Mouse (Mus musculus): ENCODE results near the gene Col4a4. TPM values are rescaled to one million over a fixed set of nuclear protein-coding genes. Genes with fewer than 3 reads are reported as not detected.
A peak's percentile ranks its signal among the peaks of the same experiment; 100 is the strongest.

Gene Col4a4
- total and polyA plus RNA-seq, 3 experiments = 0.27 TPM; not detected in 2

GRCm38 (mm10) chr1:82476256-82476655 is 110.4 kb downstream of the Col4a4 start:
- no peak overlapping the region for H3K4me3 ChIP-seq (ENCODE audit: low read depth, low read length)
- H3K27me3 ChIP-seq (ENCODE audit: insufficient read depth, low read length) = no peaks in the 10 kb centered on the region
- DNase-seq (ENCODE audit: low spot score) = no peak
- no peaks in the 10 kb centered on the region for H3K9me3 ChIP-seq (replicated peaks)
- TF ChIP-seq POLR2AphosphoS5 (IDR thresholded peaks at IDR 0.05; ENCODE audit: insufficient replicate concordance, low read depth, low read length) (no peak), CTCF (IDR thresholded peaks at IDR 0.05; ENCODE audit: low read depth, low read length) (peak; percentile 85)
- no peaks in the 10 kb centered on the region for H3K36me3 ChIP-seq (replicated peaks)
- no peak for ATAC-seq (ENCODE audit: extremely low read depth, insufficient number of reproducible peaks, low FRiP score, poor library complexity, severe bottlenecking)
- H3K4me1 ChIP-seq (ENCODE audit: insufficient read depth, low read depth, low read length) = no peaks in the 10 kb centered on the region

- no peaks in the 10 kb centered on the region for H3K27me3 ChIP-seq (ENCODE audit: insufficient read depth, low read length)
- DNase-seq (ENCODE audit: low spot score) = no peak
- TF ChIP-seq GATA1 (IDR thresholded peaks at IDR 0.05; ENCODE audit: borderline replicate concordance, low read length) (no peak), TAL1 (conservative IDR thresholded peaks at IDR 0.05; ENCODE audit: low read depth, low read length) (no peak), POLR2AphosphoS5 (IDR thresholded peaks at IDR 0.05; ENCODE audit: insufficient replicate concordance, low read depth, low read length) (no peak), GATA2 (IDR thresholded peaks at IDR 0.05; ENCODE audit: borderline replicate concordance, low read depth, low read length) (no peak)
Measured at GRCm38 (mm10) chr1:82475821-82476220, 110.8 kb downstream of the Col4a4 start.

GRCm38 (mm10) chr1:82475254-82475653 is 111.4 kb downstream of the Col4a4 start:
- no peaks in the 10 kb centered on the region for H3K9me3 ChIP-seq (replicated peaks)
- no peak for TF ChIP-seq TAL1 (conservative IDR thresholded peaks at IDR 0.05; ENCODE audit: low read depth, low read length)
- no peak for DNase-seq (ENCODE audit: low spot score)
- no peaks in the 10 kb centered on the region for H3K27me3 ChIP-seq (ENCODE audit: insufficient read depth, low read length)
- no peaks in the 10 kb centered on the region for H3K36me3 ChIP-seq (replicated peaks)
- H3K4me1 ChIP-seq (ENCODE audit: insufficient read depth, low read depth, low read length) = no peaks in the 10 kb centered on the region
- ATAC-seq (ENCODE audit: extremely low read depth, insufficient number of reproducible peaks, low FRiP score, poor library complexity, severe bottlenecking) = no peak
- H3K4me3 ChIP-seq (ENCODE audit: low read depth, low read length) = no peak overlapping the region

More at GRCm38 (mm10) chr1:82475821-82476220, 110.8 kb downstream of the Col4a4 start:
- Histone ChIP-seq H3K4me3 (ENCODE audit: low read depth, low read length) (no peak overlapping the region), H3K36me3 (replicated peaks) (no peaks in the 10 kb centered on the region), H3K9me3 (replicated peaks) (no peaks in the 10 kb centered on the region), H3K4me1 (ENCODE audit: insufficient read depth, low read depth, low read length) (no peaks in the 10 kb centered on the region)
- no peak for ATAC-seq (ENCODE audit: extremely low read depth, insufficient number of reproducible peaks, low FRiP score, poor library complexity, severe bottlenecking)

GRCm38 (mm10) chr1:82474461-82474961 is 112.1 kb downstream of the Col4a4 start:
- H3K4me3 ChIP-seq (ENCODE audit: low read depth, low read length) = no peak overlapping the region
- H3K9me3 ChIP-seq (replicated peaks) = no peaks in the 10 kb centered on the region
- H3K27me3 ChIP-seq (ENCODE audit: insufficient read depth, low read length) = no peaks in the 10 kb centered on the region
- TF ChIP-seq GATA1 (IDR thresholded peaks at IDR 0.05; ENCODE audit: borderline replicate concordance, low read length) = no peak
- no peak for TF ChIP-seq CTCF (IDR thresholded peaks at IDR 0.05; ENCODE audit: low read depth, low read length)
- TF ChIP-seq POLR2AphosphoS5 (IDR thresholded peaks at IDR 0.05; ENCODE audit: insufficient replicate concordance, low read depth, low read length) = no peak
- TF ChIP-seq TAL1 (conservative IDR thresholded peaks at IDR 0.05; ENCODE audit: low read depth, low read length) = no peak
- TF ChIP-seq GATA2 (IDR thresholded peaks at IDR 0.05; ENCODE audit: borderline replicate concordance, low read depth, low read length) = no peak
- H3K36me3 ChIP-seq (replicated peaks) = no peaks in the 10 kb centered on the region
- DNase-seq (ENCODE audit: low spot score) = no peak
- no peak for ATAC-seq (ENCODE audit: extremely low read depth, insufficient number of reproducible peaks, low FRiP score, poor library complexity, severe bottlenecking)
- no peaks in the 10 kb centered on the region for H3K4me1 ChIP-seq (ENCODE audit: insufficient read depth, low read depth, low read length)

- TF ChIP-seq GATA2 (IDR thresholded peaks at IDR 0.05; ENCODE audit: borderline replicate concordance, low read depth, low read length) (no peak), CTCF (IDR thresholded peaks at IDR 0.05; ENCODE audit: low read depth, low read length) (no peak), POLR2AphosphoS5 (IDR thresholded peaks at IDR 0.05; ENCODE audit: insufficient replicate concordance, low read depth, low read length) (no peak), TAL1 (conservative IDR thresholded peaks at IDR 0.05; ENCODE audit: low read depth, low read length) (no peak), GATA1 (IDR thresholded peaks at IDR 0.05; ENCODE audit: borderline replicate concordance, low read length) (no peak)
- Histone ChIP-seq H3K4me1 (ENCODE audit: insufficient read depth, low read depth, low read length) (no peaks in the 10 kb centered on the region), H3K27me3 (ENCODE audit: insufficient read depth, low read length) (no peaks in the 10 kb centered on the region; the same call in 1 of the 2 replicates), H3K4me3 (ENCODE audit: low read depth, low read length) (no peak overlapping the region), H3K9me3 (replicated peaks) (no peaks in the 10 kb centered on the region), H3K36me3 (replicated peaks) (no peaks in the 10 kb centered on the region)
- no peak for ATAC-seq (ENCODE audit: extremely low read depth, insufficient number of reproducible peaks, low FRiP score, poor library complexity, severe bottlenecking)
- DNase-seq (ENCODE audit: low spot score) = no peak
Measured at GRCm38 (mm10) chr1:82473467-82473866, 113.2 kb downstream of the Col4a4 start.

- no peaks in the 10 kb centered on the region for H3K36me3 ChIP-seq (replicated peaks)
- no peak overlapping the region for H3K4me3 ChIP-seq (ENCODE audit: low read depth, low read length)
- TF ChIP-seq CTCF (IDR thresholded peaks at IDR 0.05; ENCODE audit: low read depth, low read length) = no peak
- TF ChIP-seq GATA1 (IDR thresholded peaks at IDR 0.05; ENCODE audit: borderline replicate concordance, low read length) = no peak
- TF ChIP-seq POLR2AphosphoS5 (IDR thresholded peaks at IDR 0.05; ENCODE audit: insufficient replicate concordance, low read depth, low read length) = no peak
- no peak for TF ChIP-seq GATA2 (IDR thresholded peaks at IDR 0.05; ENCODE audit: borderline replicate concordance, low read depth, low read length)
- TF ChIP-seq TAL1 (conservative IDR thresholded peaks at IDR 0.05; ENCODE audit: low read depth, low read length) = no peak
- no peak for DNase-seq (ENCODE audit: low spot score)
- H3K4me1 ChIP-seq (ENCODE audit: insufficient read depth, low read depth, low read length) = no peaks in the 10 kb centered on the region
- ATAC-seq (ENCODE audit: extremely low read depth, insufficient number of reproducible peaks, low FRiP score, poor library complexity, severe bottlenecking) = no peak
- no peaks in the 10 kb centered on the region; the same call in 1 of the 2 replicates for H3K27me3 ChIP-seq (ENCODE audit: insufficient read depth, low read length)
- no peaks in the 10 kb centered on the region for H3K9me3 ChIP-seq (replicated peaks)
Measured at GRCm38 (mm10) chr1:82470516-82471225, 116.0 kb downstream of the Col4a4 start.

Measured in G1E (cell line).